8 mouse cellular contexts compared by ENCODE assay signal in the genomic region with DNA sequence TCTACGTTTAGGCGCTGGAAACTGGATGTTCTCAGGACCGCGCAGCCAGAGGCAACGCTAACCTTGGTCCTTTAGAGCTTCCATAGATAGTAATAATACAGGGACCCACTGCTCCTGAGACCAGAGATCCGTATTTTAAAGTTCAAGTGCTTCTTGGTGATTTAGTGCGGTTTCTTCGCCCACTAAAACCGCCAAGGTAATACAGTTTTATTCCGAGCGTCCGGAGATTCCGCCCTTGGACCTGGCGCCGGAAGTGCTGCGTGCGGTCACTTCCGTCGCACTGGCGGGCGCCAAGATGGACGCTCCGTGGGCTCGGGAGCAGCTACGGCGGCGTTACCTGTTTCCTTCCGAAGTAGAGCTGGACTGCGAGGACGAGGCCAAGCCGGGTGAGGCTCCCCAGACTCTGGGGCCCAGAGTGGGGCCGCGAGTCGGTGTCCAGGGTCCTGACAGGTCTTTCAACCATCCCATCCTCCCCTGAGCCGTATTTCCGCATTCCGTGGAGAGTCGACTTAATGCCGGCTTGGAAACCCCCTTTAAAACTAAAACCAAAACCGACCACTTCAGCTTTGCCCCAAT. TPM values are rescaled to one million over a fixed set of nuclear protein-coding genes. Genes with fewer than 3 reads are reported as not detected.
DNase-seq lines count a peak whose midpoint lies in the region; ATAC-seq and TF ChIP-seq lines count a peak whose summit lies in the region.

Tmem128 (plus strand) TSS at position 79 of the 576 bp plus-strand sequence.

- peak; percentile 77 for TF ChIP-seq POLR2A in liver, adult 2 months (IDR thresholded peaks at IDR 0.05; ENCODE audit: extremely low read depth, insufficient read depth, low read length)

- H3K36me3 ChIP-seq in heart, embryonic 11.5 days (ENCODE audit: control insufficient read depth, insufficient read depth, low read length): peaks cover 15% of the 10 kb centered on the region; the same call in 1 of the 2 replicates
- H3K36me3 ChIP-seq in kidney, embryonic 16.5 days (ENCODE audit: insufficient read depth, low read length): peaks cover 24% of the 10 kb centered on the region
- peaks cover 18% of the 10 kb centered on the region for H3K36me3 ChIP-seq in liver, adult 2 months (ENCODE audit: control insufficient read depth, insufficient read depth, low read length)
- H3K36me3 ChIP-seq in splenic B cell, adult 2 months (ENCODE audit: control insufficient read depth, insufficient read depth, low read length, poor library complexity, severe bottlenecking): peaks cover 4% of the 10 kb centered on the region

- H3K9ac ChIP-seq in heart, embryonic 11.5 days (ENCODE audit: low read depth, low read length): peak within 1 kb of the TSS; percentile 92
- H3K9ac ChIP-seq in kidney, embryonic 16.5 days (replicated peaks; ENCODE audit: low read length): peak within 1 kb of the TSS; percentile 87
- H3K9ac ChIP-seq in liver, adult 2 months (ENCODE audit: low read depth, low read length): peak within 1 kb of the TSS; percentile 83

- peak within 1 kb of the TSS; percentile 79 for H3K4me2 ChIP-seq in heart, embryonic 11.5 days
- peak within 1 kb of the TSS; percentile 89 for H3K4me2 ChIP-seq in kidney, embryonic 16.5 days (replicated peaks; ENCODE audit: low read depth, low read length)

- WGBS in heart, embryonic 11.5 days (ENCODE audit: insufficient replicate concordance): under 1% methylated on average over 40 of the region's 40 CpGs
- WGBS in kidney, embryonic 16.5 days: under 1% methylated on average over 40 of the region's 40 CpGs
- WGBS in liver, adult 2 months: under 1% methylated on average over 40 of the region's 40 CpGs

- 0 out of 2 replicates have a peak, but pooled peaks cover 2% of the 10 kb centered on the region for H3K27me3 ChIP-seq in heart, embryonic 11.5 days (ENCODE audit: control insufficient read depth, insufficient read depth, low read length)
- no peaks in the 10 kb centered on the region for H3K27me3 ChIP-seq in kidney, embryonic 16.5 days (ENCODE audit: insufficient read depth, low read length)
- H3K27me3 ChIP-seq in liver, adult 2 months (ENCODE audit: control insufficient read depth, insufficient read depth, low read length): no peaks in the 10 kb centered on the region; the same call in 1 of the 2 replicates
- no peaks in the 10 kb centered on the region for H3K27me3 ChIP-seq in splenic B cell, adult 2 months (ENCODE audit: control insufficient read depth, insufficient read depth, low read length, poor library complexity, severe bottlenecking)

- H3K79me2 ChIP-seq in liver, adult 2 months (ENCODE audit: control insufficient read depth, insufficient read depth, low read length): no peaks in the 10 kb centered on the region

- H3K9me3 ChIP-seq in heart, embryonic 11.5 days (replicated peaks; ENCODE audit: control insufficient read depth, low read length): no peaks in the 10 kb centered on the region
- no peaks in the 10 kb centered on the region for H3K9me3 ChIP-seq in kidney, embryonic 16.5 days (ENCODE audit: low read length)

- H3K4me3 ChIP-seq in heart, embryonic 11.5 days (ENCODE audit: low read depth, low read length): peak within 1 kb of the TSS; percentile 87
- H3K4me3 ChIP-seq in kidney, embryonic 16.5 days (ENCODE audit: low read length): peak within 1 kb of the TSS; percentile 74
- H3K4me3 ChIP-seq in liver, adult 2 months (ENCODE audit: insufficient read depth, low read depth, low read length): peak within 1 kb of the TSS; percentile 89

- TF ChIP-seq CTCF in liver, adult 2 months (IDR thresholded peaks at IDR 0.05; ENCODE audit: low read depth, low read length): no peak

- 0 out of 2 replicates have a peak, but pooled peaks cover 4% of the 10 kb centered on the region for H3K4me1 ChIP-seq in heart, embryonic 11.5 days (ENCODE audit: control insufficient read depth, insufficient read depth, low read length)
- peaks cover 14% of the 10 kb centered on the region for H3K4me1 ChIP-seq in kidney, embryonic 16.5 days (ENCODE audit: insufficient read depth, low read length)
- H3K4me1 ChIP-seq in liver, adult 2 months (ENCODE audit: control insufficient read depth, insufficient read depth, low read length): 0 out of 2 replicates have a peak, but pooled peaks cover 1% of the 10 kb centered on the region

- H3K27ac ChIP-seq in heart, embryonic 11.5 days (ENCODE audit: low read depth, low read length): peak within 1 kb of the TSS; percentile 91
- peak within 1 kb of the TSS; percentile 86 for H3K27ac ChIP-seq in kidney, embryonic 16.5 days (ENCODE audit: low read length)
- H3K27ac ChIP-seq in liver, adult 2 months (replicated peaks; ENCODE audit: insufficient read depth, low read depth, low read length): peak within 1 kb of the TSS; percentile 50

- peak; percentile 95 for ATAC-seq in erythroblast, adult 5-6 weeks (replicated peaks; ENCODE audit: low FRiP score, poor library complexity, severe bottlenecking)
- ATAC-seq in heart, embryonic 11.5 days (replicated peaks; ENCODE audit: insufficient number of reproducible peaks, low FRiP score, low TSS enrichment): peak; percentile 25
- peak; percentile 74; the same call in 1 of the 2 replicates for ATAC-seq in kidney, embryonic 16.5 days (ENCODE audit: low FRiP score, low TSS enrichment)
- peak; percentile 67 for ATAC-seq in monocyte, adult 5-6 weeks (replicated peaks; ENCODE audit: insufficient number of reproducible peaks, low FRiP score, low TSS enrichment, poor library complexity, severe bottlenecking)

- peak; percentile 82 for DNase-seq in CD4-positive helper T cell, adult 2 months (ENCODE audit: low read depth, low spot score)
- peak; percentile 83 for DNase-seq in brain, adult 2 months (ENCODE audit: low read depth, low spot score)
- peak; percentile 53 for DNase-seq in liver, adult 2 months (ENCODE audit: extremely low read depth, low read depth, low spot score)
- DNase-seq in splenic B cell, adult 2 months (ENCODE audit: low read depth, low spot score): peak; percentile 73

RNA-seq across cellular contexts. Expression of gene Tmem128, which starts in this region (rescaled TPM):
- total RNA-seq in erythroblast, adult 5-6 weeks (2015; ENCODE audit: low replicate concordance): 27.3 and 39.7 TPM in 2 replicates
- 12.8 and 17.7 TPM in 2 replicates for total RNA-seq in erythroblast, adult 5-6 weeks (2017; ENCODE audit: low replicate concordance)
- 50.7 and 51.3 TPM in 2 replicates for polyA plus RNA-seq in heart, embryonic 11.5 days (2014; fragmentation: Nextera tagmentation; extraction: Ambion mirVana)
- polyA plus RNA-seq in kidney, embryonic 16.5 days (2015; fragmentation: Nextera tagmentation; extraction: Ambion mirVana): 90.3 and 93.5 TPM in 2 replicates
- total RNA-seq in liver, adult 2 months (2014; rRNA removed): 34.8 and 40.8 TPM in 2 replicates
- 16.4 and 17.8 TPM in 2 replicates for polyA plus RNA-seq in liver, adult 2 months (2012; rRNA removed)
- 56.3 to 79.6 TPM (median 68.6 TPM) in 3 replicates for total RNA-seq in monocyte, adult 5-6 weeks (2017)

Comparison
In these comparisons a context has a peak if more than half of its experiments do, and no peak if none do; other contexts are left out.
1. Peak in every context shown above with its lines: DNase-seq, ATAC-seq, H3K4me3 ChIP-seq and H3K27ac ChIP-seq.
2. ATAC-seq: peak in every context shown above with its lines; median percentile 95 in erythroblast, adult 5-6 weeks; 74 in kidney, embryonic 16.5 days; 67 in monocyte, adult 5-6 weeks; 25 in heart, embryonic 11.5 days.